Mouse (Mus musculus) neural tube, embryonic 11.5 days (tissue): Measurements from ENCODE around the gene Ppp1r1b. TPM values are rescaled to one million over a fixed set of nuclear protein-coding genes. Genes with fewer than 3 reads are reported as not detected.

Experiments used
- ATAC-seq: fragments of 200-750 bp; cut with Nextera tagmentation; 2 replicates; pipeline ENCODE4 v1.8.0; 2017; ENCODE audit warnings: moderate number of reproducible peaks, mild to moderate bottlenecking, moderate TSS enrichment, moderate library complexity; ENCODE audit not compliant: insufficient read depth, low FRiP score, low TSS enrichment
- DNase-seq: peaks from one replicate; pipeline ENCODE4 v3.0.0-alpha.2; 2015; ENCODE audit warnings: low spot score
- H3K27ac ChIP-seq: fragments of 300-500 bp; sonication (generic); 2 replicates; pipeline ENCODE4 v1.5.1; 2014; ENCODE audit warnings: low read depth, mild to moderate bottlenecking, low read length
- H3K27me3 ChIP-seq: fragments of 300-500 bp; sonication (generic); 2 replicates; pipeline ENCODE4 v1.6.1; 2014; ENCODE audit warnings: mild to moderate bottlenecking, low read length, mixed read lengths; ENCODE audit not compliant: control insufficient read depth, insufficient read depth
- H3K36me3 ChIP-seq: fragments of 300-500 bp; sonication (generic); 2 replicates; pipeline ENCODE4 v1.6.1; 2014; ENCODE audit warnings: mild to moderate bottlenecking, low read length, moderate library complexity, mixed read lengths; ENCODE audit not compliant: control insufficient read depth, insufficient read depth
- H3K4me1 ChIP-seq: fragments of 300-500 bp; sonication (generic); 2 replicates; pipeline ENCODE4 v1.6.1; 2014; ENCODE audit warnings: low read length, mixed read lengths; ENCODE audit not compliant: control insufficient read depth, insufficient read depth
- H3K4me2 ChIP-seq: fragments of 300-500 bp; sonication (generic); 2 replicates; pipeline ENCODE4 v1.6.1; 2014; ENCODE audit warnings: low read depth, mild to moderate bottlenecking, moderate library complexity
- H3K4me3 ChIP-seq: fragments of 300-500 bp; sonication (generic); 2 replicates; pipeline ENCODE4 v1.5.1; 2014; ENCODE audit warnings: low read depth, low read length
- H3K9ac ChIP-seq: fragments of 300-500 bp; sonication (generic); 2 replicates; pipeline ENCODE4 v1.6.1; 2014; ENCODE audit warnings: mild to moderate bottlenecking, low read length
- H3K9me3 ChIP-seq: fragments of 300-500 bp; sonication (generic); 2 replicates; pipeline ENCODE4 v1.6.1; 2016; ENCODE audit warnings: low read length; ENCODE audit not compliant: control insufficient read depth
- WGBS: fragments of 180-500 bp; shearing (Covaris S2); extraction: QIAGEN DNeasy Blood & Tissue Kit; methylation state at CpG from one replicate; pipeline ENCODE4 v1.1.7; 2014; 5-methylcytosine and 5-hydroxymethylcytosine counted together
- polyA plus RNA-seq: library from polyadenylated mRNA; unstranded; fragments of >200 nt; fragmentation: Nextera tagmentation; extraction: Ambion mirVana; gene quantifications from 2 replicates; pipeline ENCODE4 v1.2.1, GENCODE M21; 2014

Gene Ppp1r1b
- polyA plus RNA-seq, 1 experiment from 2014 or later = 0.15 TPM

DNA sequence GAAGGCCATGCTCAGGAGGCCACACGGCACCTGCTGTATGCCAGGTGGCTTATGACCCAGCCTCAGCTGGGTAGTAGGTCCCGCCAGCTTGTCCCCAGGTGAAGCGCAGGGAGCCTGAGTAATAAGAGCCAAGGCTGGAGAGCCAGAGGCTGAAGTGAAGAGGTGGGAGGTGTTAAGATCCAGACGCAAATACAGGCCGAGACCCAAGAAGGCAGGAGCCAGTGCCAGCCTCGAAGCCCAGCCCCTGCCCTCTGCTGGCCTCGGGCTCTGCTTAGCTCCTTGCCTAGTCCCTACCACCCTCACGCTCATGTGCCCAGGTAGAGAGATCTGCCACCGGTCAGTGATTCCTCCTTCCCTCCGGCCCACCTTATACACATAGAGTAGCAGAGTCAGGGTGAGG is 40.1 kb downstream of the Ppp1r1b start:
- H3K9ac ChIP-seq = no peak overlapping the region
- H3K27ac ChIP-seq = no peak overlapping the region
- no peak for DNase-seq
- H3K9me3 ChIP-seq = no peaks in the 10 kb centered on the region
- H3K4me2 ChIP-seq = no peak overlapping the region
- 64% methylated on average over 10 of the region's 10 CpGs for WGBS
- H3K36me3 ChIP-seq = no peaks in the 10 kb centered on the region
- ATAC-seq = no peak
- no peaks in the 10 kb centered on the region for H3K4me1 ChIP-seq
- peaks cover 33% of the 10 kb centered on the region for H3K27me3 ChIP-seq
- H3K4me3 ChIP-seq = no peak overlapping the region

DNA sequence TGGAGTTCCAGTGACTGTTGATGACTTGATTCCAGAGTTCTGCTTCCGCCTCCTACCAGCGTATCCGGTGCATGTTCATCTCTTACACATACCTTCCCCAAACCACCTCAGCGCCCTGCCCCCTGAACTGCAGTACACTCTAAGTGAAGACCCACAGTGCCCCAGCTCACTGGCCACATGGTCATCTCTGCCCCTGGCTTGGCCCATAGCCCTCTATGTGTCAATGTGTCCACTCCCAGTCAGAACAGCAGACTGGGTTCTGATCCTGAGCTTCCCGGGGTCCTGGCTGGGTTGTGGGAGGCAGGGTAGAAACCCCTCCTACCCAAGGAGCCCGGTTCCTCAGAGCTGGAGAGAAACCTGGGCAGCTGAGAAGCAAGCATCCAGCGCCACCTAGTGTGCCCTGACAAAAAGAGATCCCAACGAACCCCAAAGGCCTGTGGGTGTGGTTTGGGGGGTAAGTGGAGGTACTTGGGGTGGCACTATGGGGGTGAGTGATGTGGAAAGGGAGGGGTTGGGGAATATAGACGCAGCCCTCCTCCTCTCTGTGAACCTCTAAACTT is 41.1 kb downstream of the Ppp1r1b start:
- no peak overlapping the region for H3K4me2 ChIP-seq
- H3K27me3 ChIP-seq = peaks cover 31% of the 10 kb centered on the region
- no peaks in the 10 kb centered on the region for H3K36me3 ChIP-seq
- 19% methylated on average over 9 of the region's 9 CpGs for WGBS
- H3K9me3 ChIP-seq = no peaks in the 10 kb centered on the region
- peak; percentile 60 for DNase-seq
- no peak overlapping the region for H3K27ac ChIP-seq
- no peak overlapping the region for H3K9ac ChIP-seq
- ATAC-seq = no peak
- no peak overlapping the region for H3K4me3 ChIP-seq
- no peaks in the 10 kb centered on the region for H3K4me1 ChIP-seq

DNA sequence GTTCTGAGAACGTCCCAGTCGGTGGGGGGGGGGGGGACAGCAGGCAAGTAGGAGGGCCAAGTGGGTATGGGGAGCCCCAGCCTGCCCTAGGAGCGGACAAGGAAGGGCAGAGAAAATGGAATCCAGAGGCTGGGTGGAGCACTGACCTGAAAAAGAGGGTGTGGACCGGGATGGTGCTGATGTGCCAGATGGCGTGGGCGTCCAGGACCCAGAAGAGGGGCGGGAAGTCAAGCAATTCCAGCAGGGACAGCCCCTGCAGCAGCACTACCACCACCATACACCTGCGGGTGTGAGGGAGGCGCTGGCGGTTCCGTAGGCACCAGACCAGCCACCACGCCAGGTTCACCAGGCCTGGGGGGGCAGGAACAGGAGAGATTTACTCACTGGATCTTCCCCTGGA is 41.9 kb downstream of the Ppp1r1b start:
- no peaks in the 10 kb centered on the region for H3K4me1 ChIP-seq
- H3K9me3 ChIP-seq = no peaks in the 10 kb centered on the region
- H3K27me3 ChIP-seq = peaks cover 31% of the 10 kb centered on the region
- no peak overlapping the region for H3K4me2 ChIP-seq
- no peaks in the 10 kb centered on the region for H3K36me3 ChIP-seq
- no peak overlapping the region for H3K4me3 ChIP-seq
- no peak for DNase-seq
- WGBS = 64% methylated on average over 8 of the region's 12 CpGs
- no peak for ATAC-seq
- no peak overlapping the region for H3K27ac ChIP-seq
- H3K9ac ChIP-seq = no peak overlapping the region

DNA sequence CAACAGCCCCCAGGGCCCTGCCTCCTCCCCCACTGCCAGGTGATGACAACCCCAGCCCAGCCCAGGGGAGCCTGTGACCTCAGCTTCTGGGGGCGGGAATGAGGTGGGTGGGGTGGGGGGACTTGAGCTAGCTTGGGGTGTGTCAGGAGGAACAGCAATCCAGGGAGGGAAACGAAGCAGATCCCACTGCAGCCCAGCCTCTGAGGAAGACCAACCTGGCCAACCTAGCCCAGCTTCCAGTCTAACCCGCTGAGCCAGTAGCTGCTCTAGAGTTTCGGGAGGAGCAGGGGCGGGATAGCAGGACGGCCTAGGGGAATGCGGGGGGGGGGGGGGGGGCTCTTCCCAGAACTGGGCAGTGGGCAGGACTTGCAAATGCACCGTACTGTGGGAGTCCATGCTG is 43.8 kb downstream of the Ppp1r1b start:
- WGBS = 13% methylated on average over 8 of the region's 8 CpGs
- H3K9me3 ChIP-seq = no peaks in the 10 kb centered on the region
- H3K4me2 ChIP-seq = no peak overlapping the region
- no peak overlapping the region for H3K9ac ChIP-seq
- H3K4me1 ChIP-seq = no peaks in the 10 kb centered on the region
- H3K36me3 ChIP-seq = no peaks in the 10 kb centered on the region
- H3K27ac ChIP-seq = no peak overlapping the region
- ATAC-seq = no peak
- peaks cover 17% of the 10 kb centered on the region for H3K27me3 ChIP-seq
- no peak overlapping the region for H3K4me3 ChIP-seq
- DNase-seq = no peak

DNA sequence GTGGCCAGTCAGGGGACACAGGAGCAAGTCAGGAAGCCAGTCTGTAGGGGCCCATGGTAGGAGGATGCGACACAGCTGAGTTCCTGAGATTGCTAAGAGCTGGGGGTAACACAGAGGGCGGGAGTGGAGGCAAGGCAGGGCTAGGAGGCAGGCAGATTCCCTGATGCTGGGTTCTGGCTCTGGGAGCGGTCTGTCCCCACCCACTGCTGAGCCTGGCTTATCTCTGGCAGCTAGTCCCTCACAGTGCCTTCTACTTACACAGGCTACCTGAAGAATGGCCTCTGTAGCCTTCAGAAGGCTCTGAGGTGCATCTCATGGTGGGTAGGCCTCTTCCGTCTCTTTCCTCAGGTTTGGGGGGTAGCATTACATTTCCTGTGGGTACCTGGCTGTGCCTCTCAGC is 44.4 kb downstream of the Ppp1r1b start:
- Histone ChIP-seq H3K4me2 (no peak overlapping the region), H3K9ac (no peak overlapping the region), H3K9me3 (no peaks in the 10 kb centered on the region), H3K36me3 (no peaks in the 10 kb centered on the region), H3K27ac (no peak overlapping the region), H3K27me3 (peaks cover 11% of the 10 kb centered on the region), H3K4me3 (no peak overlapping the region), H3K4me1 (no peaks in the 10 kb centered on the region)
- no peak for ATAC-seq
- WGBS = 48% methylated on average over 4 of the region's 4 CpGs
- DNase-seq = no peak

DNA sequence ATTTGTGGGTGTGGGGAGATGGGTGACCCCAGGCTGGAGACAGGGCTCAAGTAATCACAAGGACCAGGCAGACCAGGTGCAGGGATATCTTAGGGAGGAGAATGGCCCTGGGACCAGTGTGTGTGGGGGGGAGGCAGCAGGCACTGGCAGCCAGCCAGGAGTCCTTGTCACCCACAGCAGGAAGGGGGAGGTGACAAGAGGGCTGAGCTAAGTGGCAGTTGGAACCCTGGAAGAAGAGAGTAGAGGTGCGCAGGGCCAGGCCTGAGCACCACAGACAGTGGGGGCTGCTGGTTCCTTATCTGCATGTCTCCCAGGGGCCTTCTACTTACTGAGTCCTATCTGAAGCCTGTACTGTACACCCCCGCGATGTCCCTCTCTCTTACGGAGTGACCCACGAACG is 45.1 kb downstream of the Ppp1r1b start:
- H3K4me1 ChIP-seq = no peaks in the 10 kb centered on the region
- H3K36me3 ChIP-seq = no peaks in the 10 kb centered on the region
- no peak overlapping the region for H3K4me2 ChIP-seq
- H3K9ac ChIP-seq = no peak overlapping the region
- WGBS = 78% methylated on average over 6 of the region's 6 CpGs
- H3K27me3 ChIP-seq = peaks cover 6% of the 10 kb centered on the region; the same call in 1 of the 2 replicates
- H3K9me3 ChIP-seq = no peaks in the 10 kb centered on the region
- no peak for DNase-seq
- no peak overlapping the region for H3K4me3 ChIP-seq
- ATAC-seq = no peak
- no peak overlapping the region for H3K27ac ChIP-seq

DNA sequence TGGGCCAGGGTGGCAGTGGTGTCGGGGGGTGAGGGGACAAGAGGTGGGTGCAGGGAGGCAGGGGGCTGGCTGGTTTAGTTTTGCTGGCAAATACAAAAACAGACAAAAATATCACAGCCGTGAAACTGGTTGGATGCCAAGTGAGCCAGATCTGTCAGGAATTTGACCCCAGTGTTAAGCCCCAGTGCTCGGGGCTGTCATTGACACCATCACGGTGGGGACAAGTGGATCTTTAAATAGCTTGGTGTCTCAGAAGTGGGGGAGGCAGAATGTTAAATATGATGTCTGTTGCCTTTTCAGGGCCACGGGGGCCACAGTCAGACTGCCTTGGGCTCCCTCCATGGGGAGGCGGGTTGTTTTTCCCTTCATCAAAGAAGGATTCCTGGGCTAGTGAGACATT is 46.1 kb downstream of the Ppp1r1b start:
- no peak for DNase-seq
- no peak for ATAC-seq
- Histone ChIP-seq H3K9me3 (no peaks in the 10 kb centered on the region), H3K4me2 (no peak overlapping the region), H3K27ac (no peak overlapping the region), H3K9ac (no peak overlapping the region), H3K36me3 (no peaks in the 10 kb centered on the region), H3K4me3 (no peak overlapping the region), H3K4me1 (no peaks in the 10 kb centered on the region), H3K27me3 (peaks cover 6% of the 10 kb centered on the region; the same call in 1 of the 2 replicates)
- WGBS = 60% methylated on average over 6 of the region's 6 CpGs

DNA sequence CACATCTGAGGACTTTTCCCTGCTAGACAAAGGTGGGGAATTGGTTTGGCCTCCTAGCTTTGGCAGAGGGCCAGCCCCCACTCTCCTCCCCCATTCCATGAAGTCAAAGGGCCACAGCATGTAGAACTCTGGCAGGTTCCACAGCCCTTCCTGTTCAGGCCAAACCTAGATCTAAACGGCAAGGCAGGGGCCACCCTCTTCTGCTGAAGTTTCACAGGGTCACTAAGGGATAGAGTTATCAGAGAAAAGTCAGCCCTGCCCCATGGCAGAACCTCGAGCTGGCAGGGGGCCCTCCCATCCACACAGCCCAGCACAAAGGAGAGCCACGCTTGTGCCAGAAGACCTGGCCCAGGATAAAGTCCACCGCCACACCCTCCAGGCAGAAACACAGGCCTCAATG is 46.8 kb downstream of the Ppp1r1b start:
- no peak overlapping the region for H3K27ac ChIP-seq
- DNase-seq = no peak
- H3K27me3 ChIP-seq = peaks cover 6% of the 10 kb centered on the region; the same call in 1 of the 2 replicates
- H3K9me3 ChIP-seq = no peaks in the 10 kb centered on the region
- H3K4me1 ChIP-seq = no peaks in the 10 kb centered on the region
- H3K36me3 ChIP-seq = no peaks in the 10 kb centered on the region
- no peak overlapping the region for H3K9ac ChIP-seq
- no peak overlapping the region for H3K4me3 ChIP-seq
- H3K4me2 ChIP-seq = no peak overlapping the region
- 68% methylated on average over 4 of the region's 4 CpGs for WGBS
- ATAC-seq = no peak

DNA sequence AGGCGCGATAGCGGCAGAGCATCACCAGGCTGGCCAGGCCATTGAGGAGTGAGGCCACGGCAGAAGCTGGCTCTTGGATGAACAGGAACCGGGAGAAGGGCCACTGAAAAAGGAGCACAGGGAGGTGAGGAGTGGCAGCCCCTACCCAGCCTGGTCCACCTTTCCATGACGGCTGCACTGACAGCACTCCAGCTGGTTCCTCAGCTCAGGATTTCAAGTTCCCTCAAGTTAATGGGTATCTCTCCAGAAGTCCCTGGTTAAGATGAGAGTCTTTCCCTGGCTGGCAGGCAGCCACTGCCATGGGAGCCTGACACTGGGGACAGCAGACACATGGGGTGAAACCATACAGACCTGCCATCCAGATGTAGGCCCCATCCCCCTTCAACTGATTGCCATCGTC is 49.7 kb downstream of the Ppp1r1b start:
- no peak overlapping the region for H3K9ac ChIP-seq
- DNase-seq = no peak
- ATAC-seq = no peak
- no peaks in the 10 kb centered on the region for H3K36me3 ChIP-seq
- 88% methylated on average over 7 of the region's 7 CpGs for WGBS
- peaks cover 4% of the 10 kb centered on the region; the same call in 1 of the 2 replicates for H3K4me1 ChIP-seq
- 0 out of 2 replicates have a peak, but pooled peaks cover 2% of the 10 kb centered on the region for H3K27me3 ChIP-seq
- no peak overlapping the region for H3K4me2 ChIP-seq
- H3K27ac ChIP-seq = no peak overlapping the region
- no peak overlapping the region for H3K4me3 ChIP-seq
- H3K9me3 ChIP-seq = no peaks in the 10 kb centered on the region
